Mouse (Mus musculus) central nervous system, embryonic 11.5 days (tissue): ENCODE results near the gene Map3k11. TPM values are rescaled to one million over a fixed set of nuclear protein-coding genes. Genes with fewer than 3 reads are reported as not detected.

ENCODE experiments used
- polyA plus RNA-seq: library from polyadenylated mRNA; depleted of rRNA; stranded (reverse); fragments of >200 nt; gene quantifications from 2 replicates; pipeline ENCODE4 v1.2.3, GENCODE M21; 2012; rRNA removed

The Map3k11 gene
- 28.3 and 30.6 TPM in 2 replicates for polyA plus RNA-seq

DNA sequence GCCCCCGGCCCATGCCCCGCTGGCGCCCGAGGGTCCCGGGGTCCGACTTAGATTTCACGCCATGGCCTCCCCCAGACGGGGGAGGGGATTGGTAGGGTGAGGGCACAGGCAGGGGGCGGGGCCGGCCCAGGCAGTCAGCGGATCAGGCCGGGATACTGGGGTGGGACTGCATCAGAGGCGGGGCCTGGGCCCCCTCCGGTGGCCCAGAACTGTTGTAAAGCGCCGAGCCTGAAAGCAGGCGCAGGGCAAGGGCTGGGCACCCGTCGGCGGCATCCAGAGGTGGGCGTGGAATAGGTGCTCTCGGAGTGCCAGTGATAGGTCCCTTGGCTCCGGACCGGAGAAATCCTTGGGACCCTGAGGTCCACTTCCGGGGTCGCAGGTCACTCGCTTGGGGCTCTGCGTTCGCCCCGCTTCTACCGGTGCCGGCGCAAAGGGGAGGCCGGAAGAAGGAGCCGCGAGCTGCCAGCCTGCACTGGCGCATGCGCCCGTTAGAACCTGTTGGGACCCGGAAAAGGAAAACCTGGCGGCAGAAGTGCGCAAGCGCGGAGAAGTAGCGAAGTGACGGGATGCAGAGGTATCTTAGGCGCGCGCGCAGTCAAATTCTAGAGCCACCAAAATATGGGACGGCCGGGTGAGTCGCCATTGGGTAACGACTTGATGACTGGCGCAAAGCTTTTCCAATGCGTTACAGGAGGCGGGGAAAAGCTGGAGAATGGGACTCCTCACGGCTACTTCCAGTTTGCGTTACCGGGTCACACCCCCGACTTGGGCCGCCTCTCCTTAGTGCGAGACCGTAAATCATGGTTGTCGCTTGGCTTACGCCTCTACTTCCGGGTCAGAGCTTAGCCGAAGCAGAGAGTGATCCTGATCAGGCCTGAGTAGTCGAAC lies at the start of gene Map3k11, which contains the start of gene Pcnx3:
Gene Map3k11 (plus strand): TSS at position 543 of the 888 bp plus-strand sequence.
Gene Pcnx3 (minus strand): TSS at position 709 of the 888 bp plus-strand sequence.

DNA sequence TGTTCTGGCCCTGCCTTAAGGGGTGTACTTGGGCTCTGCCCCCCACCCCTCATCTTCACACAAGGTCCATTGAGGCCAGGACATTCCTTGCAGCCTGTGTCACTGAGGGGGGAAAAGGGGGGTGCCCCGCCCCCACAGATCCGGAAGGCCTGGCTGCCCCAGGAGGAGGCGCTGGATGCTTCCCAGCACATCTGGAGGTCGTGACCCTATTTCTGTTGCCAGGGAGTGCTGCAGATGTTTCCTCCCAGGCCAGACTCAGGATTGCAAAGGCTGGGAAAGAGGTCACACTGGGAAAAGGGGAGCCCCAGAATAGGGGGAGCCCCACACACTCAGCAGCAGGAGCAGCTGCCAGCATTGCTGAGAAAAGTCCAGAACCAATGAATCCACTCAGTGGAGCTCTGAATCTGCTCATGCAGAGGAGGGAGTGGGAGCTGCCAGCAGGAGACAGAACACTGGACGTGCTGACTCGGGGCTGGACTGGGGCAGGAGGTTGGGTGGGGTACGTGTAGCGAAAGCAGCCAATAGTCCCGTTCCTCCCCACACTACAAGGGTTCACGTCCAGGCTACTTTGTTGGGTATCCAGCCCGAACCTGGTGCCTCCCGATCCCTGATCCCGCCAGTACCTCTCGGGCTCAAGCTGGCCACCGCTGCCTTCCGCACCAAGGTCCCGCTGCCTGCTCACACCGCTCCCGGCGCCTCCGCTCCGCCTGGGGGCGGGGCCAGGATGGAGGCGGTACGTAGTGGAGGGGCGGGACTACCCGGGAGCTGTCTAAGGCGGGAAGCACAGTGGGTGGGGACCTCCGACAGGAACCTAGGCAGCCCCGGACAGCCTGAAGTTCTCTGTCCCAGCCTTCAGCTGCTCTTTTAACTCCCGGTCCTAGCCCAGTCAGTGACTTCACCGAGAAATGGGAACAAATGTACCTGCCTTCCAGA lies 25.3 kb upstream of the Map3k11 start, which contains the start of gene Sipa1:
Gene Sipa1 (minus strand): TSS at position 727 of the 933 bp plus-strand sequence.

DNA sequence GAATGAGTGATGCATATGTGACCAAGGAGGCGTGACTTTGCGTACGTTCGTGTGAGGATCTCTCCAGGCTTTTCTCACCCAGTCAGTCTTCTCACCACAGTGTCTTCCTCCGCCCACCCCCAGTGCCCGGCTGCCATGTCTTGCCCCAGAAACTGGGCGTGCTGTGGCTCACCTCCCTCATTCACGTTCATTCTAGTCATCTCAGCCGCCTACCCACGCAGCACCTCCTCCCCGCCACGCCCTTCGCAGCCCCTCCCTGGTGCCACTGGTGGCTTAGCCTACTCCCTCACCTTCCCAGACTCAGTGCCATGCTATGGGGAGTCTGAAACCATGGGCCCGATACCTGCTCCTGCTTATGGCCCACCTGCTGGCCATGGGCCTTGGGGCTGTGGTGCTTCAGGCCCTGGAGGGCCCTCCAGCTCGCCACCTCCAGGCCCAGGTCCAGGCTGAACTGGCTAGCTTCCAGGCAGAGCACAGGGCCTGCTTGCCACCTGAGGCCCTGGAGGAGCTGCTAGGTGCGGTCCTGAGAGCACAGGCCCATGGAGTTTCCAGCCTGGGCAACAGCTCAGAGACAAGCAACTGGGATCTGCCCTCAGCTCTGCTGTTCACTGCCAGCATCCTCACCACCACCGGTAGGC lies 15.7 kb downstream of the Map3k11 start, which contains the start of gene Kcnk7:
Gene Kcnk7 (plus strand): TSS at position 205 of the 638 bp plus-strand sequence.

DNA sequence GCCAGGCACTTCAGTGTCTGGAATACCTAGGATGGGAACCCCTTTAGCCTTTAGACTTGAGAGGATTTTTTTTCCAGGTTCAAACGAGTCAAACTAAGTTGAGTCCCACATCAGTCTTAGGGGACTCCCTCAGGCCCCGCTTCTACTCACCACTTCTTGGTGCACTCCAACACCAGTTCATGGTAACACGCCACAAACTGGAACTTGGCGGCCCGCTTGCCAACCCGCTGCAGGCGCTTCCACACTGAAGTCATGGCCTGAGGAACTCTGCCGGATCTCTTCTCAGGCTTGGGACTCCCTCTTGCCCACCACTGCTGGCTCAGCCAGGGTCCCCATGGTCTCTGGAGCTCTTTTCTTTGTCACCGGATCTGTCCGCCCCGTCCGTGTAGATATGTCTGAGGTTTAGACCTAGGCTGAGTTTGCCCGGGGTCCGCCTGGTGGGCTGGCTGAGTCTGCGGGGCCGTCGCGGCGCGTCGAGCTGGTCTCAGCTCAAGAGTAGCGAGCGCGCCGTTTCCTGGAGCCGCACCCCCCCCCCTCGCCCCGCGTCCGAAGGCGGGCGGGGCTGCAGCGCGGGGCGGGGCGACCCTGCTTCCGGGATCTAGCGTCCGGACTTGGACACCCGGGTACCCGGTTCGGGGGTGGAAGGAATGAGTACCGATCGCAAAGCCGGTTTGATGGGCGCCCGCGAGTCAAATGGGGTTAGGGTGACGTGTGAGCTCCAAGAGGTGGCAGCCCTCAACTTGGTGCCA lies 37.4 kb downstream of the Map3k11 start, which contains the start of gene Ehbp1l1:
Gene Ehbp1l1 (minus strand): TSS at position 551 of the 749 bp plus-strand sequence.

DNA sequence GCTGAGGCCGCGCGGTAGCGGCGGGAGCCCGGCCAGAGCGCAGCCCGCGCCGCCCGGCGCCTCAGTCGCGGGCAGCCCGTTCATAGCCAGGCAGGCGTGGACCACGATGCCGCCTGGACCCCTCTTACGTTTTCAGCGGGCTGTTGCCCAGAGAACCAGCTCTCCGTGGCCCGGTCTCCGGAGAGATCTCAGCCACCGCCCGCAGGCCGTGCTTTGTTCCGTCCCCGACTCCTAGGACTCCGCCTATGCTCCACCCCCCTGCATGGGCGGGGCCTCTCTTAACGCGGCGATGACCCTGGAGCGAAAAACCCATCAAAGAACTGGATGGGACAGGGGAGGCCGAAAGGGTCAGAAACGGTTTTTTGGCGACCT lies 40.9 kb downstream of the Map3k11 start, which contains the start of gene Fam89b:
Gene Fam89b (minus strand): TSS at position 210 of the 372 bp plus-strand sequence.

DNA sequence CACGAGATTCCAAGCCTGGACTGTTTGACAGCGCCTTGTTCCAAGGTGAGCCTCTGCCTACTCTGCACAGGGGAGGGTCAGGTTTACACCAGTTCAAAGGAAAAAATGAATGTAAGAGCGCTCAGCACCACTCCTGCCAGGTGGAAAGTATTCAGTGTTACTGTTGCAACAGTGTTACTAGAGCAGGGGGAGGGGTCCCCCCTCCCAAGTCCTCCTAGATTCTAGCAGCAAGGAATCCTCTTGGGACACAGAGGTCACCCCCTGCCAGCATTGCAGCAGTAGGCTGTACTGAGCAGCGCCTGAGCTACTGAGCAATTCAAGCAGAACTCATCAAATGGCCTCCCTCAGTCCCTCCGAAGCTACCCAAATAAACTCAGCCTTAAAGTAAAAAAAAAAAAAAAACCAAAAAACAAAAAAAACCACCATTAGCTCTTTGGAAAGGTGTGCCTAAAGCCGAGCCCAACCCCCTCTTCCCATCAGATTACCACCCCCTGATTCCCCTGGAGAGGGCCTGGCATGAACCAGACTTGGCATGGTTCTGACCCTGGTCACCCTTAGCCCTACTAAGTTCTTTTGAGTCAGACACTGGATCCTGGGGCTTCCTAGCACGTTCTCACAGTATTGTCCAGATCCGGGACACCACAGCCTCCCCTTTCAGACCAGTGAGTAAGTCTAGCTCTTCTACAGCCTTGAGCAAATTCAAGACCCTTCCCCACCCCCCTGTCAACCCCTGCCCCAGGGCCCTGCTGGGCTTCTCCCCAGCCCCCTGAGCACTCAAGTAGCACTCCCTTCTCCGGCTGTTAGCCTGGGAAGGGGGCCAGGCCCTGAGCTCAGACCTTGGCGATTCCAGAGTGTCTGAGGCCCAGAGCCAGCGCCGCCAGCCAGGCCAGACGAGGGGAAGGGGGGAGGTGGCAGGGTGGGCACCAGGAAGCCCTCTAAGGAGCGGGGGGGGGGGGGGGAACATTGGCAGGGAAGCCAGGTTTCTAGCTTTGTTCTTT lies 52.1 kb downstream of the Map3k11 start, which contains the start of gene Ltbp3:
Gene Ltbp3 (plus strand): TSS at position 585 of the 998 bp plus-strand sequence.

Other genes starting within 250 kb of the Map3k11 start
- gene Fosl1, start 241.2 kb upstream of the Map3k11 start, polyA plus RNA-seq, result 0.02 and 0.04 TPM in 2 replicates
- 7.7 and 12.9 TPM in 2 replicates for gene Ccdc85b, start 230.8 kb upstream of the Map3k11 start, polyA plus RNA-seq
- gene Fibp, start 228.1 kb upstream of the Map3k11 start, polyA plus RNA-seq, result 124 and 130 TPM in 2 replicates
- 0.94 and 1.4 TPM in 2 replicates for gene Ctsw, start 220.2 kb upstream of the Map3k11 start, polyA plus RNA-seq
- 47.9 and 83.7 TPM in 2 replicates for gene Efemp2, start 214.8 kb upstream of the Map3k11 start, polyA plus RNA-seq
- 38.4 and 39.4 TPM in 2 replicates for gene Mus81, start 200.3 kb upstream of the Map3k11 start, polyA plus RNA-seq
- gene Cfl1, start 198.3 kb upstream of the Map3k11 start, polyA plus RNA-seq, result 1,441 and 1,801 TPM in 2 replicates
- 2.5 and 3.1 TPM in 2 replicates for gene 1700020D05Rik, start 185.0 kb upstream of the Map3k11 start, polyA plus RNA-seq
- gene Snx32, start 178.2 kb upstream of the Map3k11 start, polyA plus RNA-seq, result 20.7 and 24.6 TPM in 2 replicates
- 0.14 and 0.21 TPM in 2 replicates for gene Ovol1, start 128.1 kb upstream of the Map3k11 start, polyA plus RNA-seq
- 1.6 and 2.3 TPM in 2 replicates for gene Ap5b1, start 120.7 kb upstream of the Map3k11 start, polyA plus RNA-seq
- 132 and 429 TPM in 2 replicates for gene Rnaseh2c, start 86.9 kb upstream of the Map3k11 start, polyA plus RNA-seq
- gene Kat5, start 78.5 kb upstream of the Map3k11 start, polyA plus RNA-seq, result 106 and 112 TPM in 2 replicates
- 27.4 and 40.6 TPM in 2 replicates for gene Rela, start 51.3 kb upstream of the Map3k11 start, polyA plus RNA-seq
- 35.6 and 40.2 TPM in 2 replicates for gene Sipa1, start 25.0 kb upstream of the Map3k11 start, polyA plus RNA-seq
- 79.9 and 82.1 TPM in 2 replicates for gene Pcnx3, start 166 bp downstream of the Map3k11 start, polyA plus RNA-seq
- 0.05 TPM in 1 of 2 replicates, not detected in the other for gene Kcnk7, start 15.6 kb downstream of the Map3k11 start, polyA plus RNA-seq
- gene Ehbp1l1, start 37.6 kb downstream of the Map3k11 start, polyA plus RNA-seq, result 22.1 and 44.1 TPM in 2 replicates
- 139 and 148 TPM in 2 replicates for gene Fam89b, start 40.9 kb downstream of the Map3k11 start, polyA plus RNA-seq
- gene Ltbp3, start 52.2 kb downstream of the Map3k11 start, polyA plus RNA-seq, result 25.0 and 41.3 TPM in 2 replicates
- gene Scyl1, start 82.7 kb downstream of the Map3k11 start, polyA plus RNA-seq, result 75.2 and 92.9 TPM in 2 replicates
- gene Frmd8, start 186.5 kb downstream of the Map3k11 start, polyA plus RNA-seq, result 22.2 and 23.3 TPM in 2 replicates
- gene Slc25a45, start 189.1 kb downstream of the Map3k11 start, polyA plus RNA-seq, result 2.3 and 3.2 TPM in 2 replicates
- 9.3 and 9.8 TPM in 2 replicates for gene Tigd3, start 205.4 kb downstream of the Map3k11 start, polyA plus RNA-seq
- gene Dpf2, start 224.3 kb downstream of the Map3k11 start, polyA plus RNA-seq, result 187 and 201 TPM in 2 replicates
- gene Cdc42ep2, start 236.1 kb downstream of the Map3k11 start, polyA plus RNA-seq, result 2.4 and 2.9 TPM in 2 replicates